Mouse (Mus musculus) C2C12 (cell line): Measurements from ENCODE around the gene Pdlim5. TPM values are rescaled to one million over a fixed set of nuclear protein-coding genes. Genes with fewer than 3 reads are reported as not detected.

Experiments
- H3K27me3 ChIP-seq: one replicate; pipeline ENCODE4 v1.6.1; 2011; ENCODE audit not compliant: control insufficient read depth, insufficient read depth, insufficient read length
- H3K36me3 ChIP-seq: one replicate; pipeline ENCODE4 v1.6.1; 2011; ENCODE audit not compliant: control insufficient read depth, insufficient read depth
- H3K4me3 ChIP-seq: one replicate; pipeline ENCODE4 v1.5.1; 2011; ENCODE audit warnings: mild to moderate bottlenecking, control low read depth; ENCODE audit not compliant: poor library complexity, insufficient read depth, severe bottlenecking
- H3K79me2 ChIP-seq: one replicate; pipeline ENCODE4 v1.6.1; 2011; ENCODE audit not compliant: control insufficient read depth, insufficient read depth
- H3K79me3 ChIP-seq: one replicate; pipeline ENCODE4 v1.6.1; 2011; ENCODE audit warnings: low read depth, control low read depth
- H3ac ChIP-seq: one replicate; pipeline ENCODE3; 2011; ENCODE audit warnings: low read depth; ENCODE audit not compliant: control insufficient read depth, insufficient read length
- CEBPB ChIP-seq: IDR thresholded peaks from one replicate; pipeline ENCODE4 v1.6.1; 2011; ENCODE audit warnings: low read depth, mild to moderate bottlenecking, control low read depth, moderate library complexity
- CTCF ChIP-seq: IDR thresholded peaks from one replicate; pipeline ENCODE4 v1.5.1; 2011; ENCODE audit not compliant: control insufficient read depth, insufficient read depth, insufficient read length
- FOSL1 ChIP-seq: IDR thresholded peaks from one replicate; pipeline ENCODE4 v1.8.0; 2011; ENCODE audit warnings: mild to moderate bottlenecking, low read length; ENCODE audit not compliant: poor library complexity, insufficient read depth, severe bottlenecking
- MAX ChIP-seq: IDR thresholded peaks from one replicate; pipeline ENCODE4 v1.6.1; 2011; ENCODE audit warnings: mild to moderate bottlenecking, control low read depth
- MYOD1 ChIP-seq: IDR thresholded peaks from one replicate; pipeline ENCODE4 v1.6.1; 2011; ENCODE audit warnings: low read depth; ENCODE audit not compliant: control insufficient read depth, insufficient read length
- MYOG ChIP-seq: IDR thresholded peaks from one replicate; pipeline ENCODE4 v1.6.1; 2011; ENCODE audit not compliant: control insufficient read depth, insufficient read length; ENCODE audit errors: extremely low read depth
- USF1 ChIP-seq: IDR thresholded peaks from one replicate; pipeline ENCODE4 v1.6.1; 2011; ENCODE audit warnings: low read depth, mild to moderate bottlenecking, control low read depth, moderate library complexity
- polyA plus RNA-seq: library from polyadenylated mRNA; unstranded; fragments of >200 nt; fragmentation: generic; extraction: Trizol; gene quantifications from one replicate; pipeline ENCODE4 v1.2.1, GENCODE M21; 2012; ENCODE audit warnings: missing spikeins

Gene Pdlim5
- polyA plus RNA-seq, 1 experiment: 40.0 TPM

GRCm38 (mm10) chr3:142343786-142344185 is 51.7 kb downstream of the Pdlim5 start:
- Histone ChIP-seq H3K27me3 (no peaks in the 10 kb centered on the region), H3K36me3 (peaks cover 26% of the 10 kb centered on the region), H3K79me2 (peaks cover 71% of the 10 kb centered on the region), H3K4me3 (no peak overlapping the region), H3K79me3 (peaks cover 31% of the 10 kb centered on the region), H3ac (no peak overlapping the region)
- TF ChIP-seq MYOG: no peak
- no peak for TF ChIP-seq USF1
- TF ChIP-seq CTCF: no peak
- no peak for TF ChIP-seq FOSL1
- no peak for TF ChIP-seq MAX
- TF ChIP-seq MYOD1: no peak
- no peak for TF ChIP-seq CEBPB

DNA sequence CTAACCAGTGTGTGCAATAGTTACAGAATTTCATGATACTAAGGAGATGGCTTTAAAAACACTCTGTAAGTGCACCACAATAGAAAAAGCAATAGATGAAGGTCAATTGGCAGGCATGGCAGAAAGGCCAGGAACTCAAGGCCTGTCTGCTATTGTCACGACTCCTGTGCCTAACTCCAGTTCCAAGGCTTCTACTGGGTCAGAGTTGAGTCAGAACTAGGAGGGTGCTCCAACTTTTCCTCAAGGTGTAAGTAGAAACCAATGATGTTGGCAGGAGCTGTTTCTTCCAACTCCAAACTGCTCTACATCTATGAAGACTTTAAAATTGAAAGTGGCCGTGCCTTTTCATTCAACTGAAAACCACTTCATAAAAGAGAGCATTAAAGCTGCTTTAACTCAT is 54.8 kb downstream of the Pdlim5 start:
- no peak for TF ChIP-seq MYOG
- no peak for TF ChIP-seq MAX
- no peak for TF ChIP-seq MYOD1
- TF ChIP-seq FOSL1: no peak
- Histone ChIP-seq H3K27me3 (no peaks in the 10 kb centered on the region), H3ac (no peak overlapping the region), H3K79me2 (peaks cover 82% of the 10 kb centered on the region), H3K36me3 (peaks cover 14% of the 10 kb centered on the region), H3K4me3 (no peak overlapping the region), H3K79me3 (peaks cover 27% of the 10 kb centered on the region)

GRCm38 (mm10) chr3:142339440-142340251 is 55.9 kb downstream of the Pdlim5 start:
- Histone ChIP-seq H3K27me3 (no peaks in the 10 kb centered on the region), H3ac (no peak overlapping the region), H3K79me2 (peaks cover 82% of the 10 kb centered on the region), H3K79me3 (peaks cover 28% of the 10 kb centered on the region), H3K36me3 (peaks cover 8% of the 10 kb centered on the region), H3K4me3 (no peak overlapping the region)
- no peak for TF ChIP-seq CTCF
- no peak for TF ChIP-seq MYOD1
- no peak for TF ChIP-seq USF1
- no peak for TF ChIP-seq MYOG
- no peak for TF ChIP-seq CEBPB

DNA sequence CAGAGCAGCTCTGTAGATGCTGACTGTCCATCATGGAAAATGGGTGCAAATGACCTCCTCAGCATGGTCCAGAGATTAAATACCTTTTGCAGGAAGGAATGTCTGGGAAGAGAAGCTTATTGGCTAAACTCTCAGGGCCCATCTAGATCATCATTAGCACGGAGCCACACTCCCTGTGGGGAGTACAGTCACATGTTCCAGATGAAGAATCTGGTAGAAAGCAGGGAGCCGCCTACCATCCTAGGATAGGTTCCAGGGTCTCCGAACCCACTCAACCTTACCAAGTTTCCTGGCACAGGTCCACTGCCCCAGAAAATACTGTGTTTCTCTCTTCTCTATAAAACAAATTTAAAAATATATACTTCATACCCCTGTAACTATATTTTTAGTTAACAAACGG is 57.4 kb downstream of the Pdlim5 start:
- TF ChIP-seq MYOD1 (no peak), CEBPB (no peak), MYOG (no peak), CTCF (no peak), MAX (no peak), USF1 (no peak), FOSL1 (no peak)
- peaks cover 9% of the 10 kb centered on the region for H3K36me3 ChIP-seq
- H3ac ChIP-seq: no peak overlapping the region
- H3K27me3 ChIP-seq: no peaks in the 10 kb centered on the region
- peaks cover 76% of the 10 kb centered on the region for H3K79me2 ChIP-seq
- H3K79me3 ChIP-seq: peaks cover 22% of the 10 kb centered on the region
- no peak overlapping the region for H3K4me3 ChIP-seq

DNA sequence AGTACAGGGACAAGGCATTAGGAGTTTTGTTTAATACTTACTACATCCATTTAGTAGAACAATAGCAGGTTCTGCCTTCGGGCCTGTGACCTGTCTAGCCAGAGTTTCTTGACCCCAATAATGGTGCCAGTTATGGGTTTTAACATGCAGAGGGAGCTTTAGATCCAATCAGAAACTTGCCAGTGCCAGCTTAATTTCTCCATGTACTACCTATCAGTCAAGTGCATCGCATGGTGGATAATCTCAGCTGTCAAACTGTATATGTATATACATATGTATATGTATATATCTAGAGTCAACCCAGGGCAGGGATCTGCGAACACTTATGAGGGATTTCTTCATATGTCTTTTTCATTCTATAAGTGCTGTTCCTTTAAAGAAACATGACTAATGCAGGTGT is 61.0 kb downstream of the Pdlim5 start:
- H3K4me3 ChIP-seq: no peak overlapping the region
- TF ChIP-seq USF1 (no peak), MYOD1 (no peak), CEBPB (no peak)
- H3K79me3 ChIP-seq: peaks cover 14% of the 10 kb centered on the region
- peaks cover 9% of the 10 kb centered on the region for H3K36me3 ChIP-seq
- H3K27me3 ChIP-seq: no peaks in the 10 kb centered on the region
- peaks cover 67% of the 10 kb centered on the region for H3K79me2 ChIP-seq
- no peak overlapping the region for H3ac ChIP-seq

GRCm38 (mm10) chr3:142333458-142333857 is 62.0 kb downstream of the Pdlim5 start:
- H3K79me3 ChIP-seq: peaks cover 13% of the 10 kb centered on the region
- H3K36me3 ChIP-seq: peaks cover 9% of the 10 kb centered on the region
- no peaks in the 10 kb centered on the region for H3K27me3 ChIP-seq
- H3K79me2 ChIP-seq: peaks cover 68% of the 10 kb centered on the region
- no peak overlapping the region for H3ac ChIP-seq
- no peak overlapping the region for H3K4me3 ChIP-seq
- TF ChIP-seq FOSL1 (no peak), MYOD1 (no peak), MYOG (no peak), USF1 (no peak), CEBPB (no peak), MAX (no peak), CTCF (no peak)
